Mouse (Mus musculus): Measurements from ENCODE around the gene Dnajc5. TPM values are rescaled to one million over a fixed set of nuclear protein-coding genes. Genes with fewer than 3 reads are reported as not detected.

Gene Dnajc5
- total RNA-seq (2023) = 123 TPM

GRCm38 (mm10) chr2:181520118-181520935, at the start of gene Dnajc5:
Gene Dnajc5, plus strand, starts transcription at chr2:181520485.

GRCm38 (mm10) chr2:181493156-181493927, 26.9 kb upstream of the Dnajc5 start, which contains the start of gene Abhd16b:
Gene Abhd16b, plus strand, starts transcription at chr2:181493206.

GRCm38 (mm10) chr2:181496831-181497547, 23.3 kb upstream of the Dnajc5 start, which contains the start of gene Tpd52l2:
Gene Tpd52l2, plus strand, starts transcription at chr2:181497142.

GRCm38 (mm10) chr2:181584411-181584942, 64.2 kb downstream of the Dnajc5 start, which contains the start of gene Uckl1:
Gene Uckl1, minus strand, starts transcription at chr2:181584892.

GRCm38 (mm10) chr2:181591528-181592085, 71.3 kb downstream of the Dnajc5 start, which contains the start of gene Prpf6:
Gene Prpf6, plus strand, starts transcription at chr2:181591868.

GRCm38 (mm10) chr2:181592231-181593041, 72.2 kb downstream of the Dnajc5 start, which contains the start of gene Zfp512b:
Gene Zfp512b, minus strand, starts transcription at chr2:181592803.

GRCm38 (mm10) chr2:181598454-181599351, 78.4 kb downstream of the Dnajc5 start, which contains the start of gene Samd10:
Gene Samd10, minus strand, starts transcription at chr2:181599212.

Other genes starting within 250 kb of the Dnajc5 start
- 53.9 TPM for gene Gmeb2, start 232.4 kb upstream of the Dnajc5 start, total RNA-seq (2023)
- gene Stmn3, start 206.0 kb upstream of the Dnajc5 start, total RNA-seq (2023) = not detected
- gene Rtel1, start 200.7 kb upstream of the Dnajc5 start, total RNA-seq (2023) = 115 TPM
- gene Zgpat, start 155.6 kb upstream of the Dnajc5 start, total RNA-seq (2023) = 102 TPM
- gene Arfrp1, start 155.1 kb upstream of the Dnajc5 start, total RNA-seq (2023) = 82.0 TPM
- 214 TPM for gene Lime1, start 140.4 kb upstream of the Dnajc5 start, total RNA-seq (2023)
- 0.76 TPM for gene Zbtb46, start 61.1 kb upstream of the Dnajc5 start, total RNA-seq (2023)
- not detected for gene Abhd16b, start 27.3 kb upstream of the Dnajc5 start, total RNA-seq (2023)
- gene Tpd52l2, start 23.3 kb upstream of the Dnajc5 start, total RNA-seq (2023) = 94.1 TPM
- 108 TPM for gene Uckl1, start 64.4 kb downstream of the Dnajc5 start, total RNA-seq (2023)
- gene Prpf6, start 71.4 kb downstream of the Dnajc5 start, total RNA-seq (2023) = 60.9 TPM
- 62.2 TPM for gene Zfp512b, start 72.3 kb downstream of the Dnajc5 start, total RNA-seq (2023)
- 10.6 TPM for gene Samd10, start 78.7 kb downstream of the Dnajc5 start, total RNA-seq (2023)
- gene Gm29797, start 136.5 kb downstream of the Dnajc5 start, total RNA-seq (2023) = not detected
- gene Sox18, start 151.2 kb downstream of the Dnajc5 start, total RNA-seq (2023) = not detected
- 20.5 TPM for gene Tcea2, start 159.8 kb downstream of the Dnajc5 start, total RNA-seq (2023)
- gene Rgs19, start 173.5 kb downstream of the Dnajc5 start, total RNA-seq (2023) = 90.7 TPM
- gene Lkaaear1, start 178.0 kb downstream of the Dnajc5 start, total RNA-seq (2023) = not detected
- 0.62 TPM for gene Oprl1, start 194.5 kb downstream of the Dnajc5 start, total RNA-seq (2023)
- gene Myt1, start 242.8 kb downstream of the Dnajc5 start, total RNA-seq (2023) = not detected

Data from CD4-positive naive resting alpha-beta T cell, adult 76 days (primary cell).